In the genomic region with DNA sequence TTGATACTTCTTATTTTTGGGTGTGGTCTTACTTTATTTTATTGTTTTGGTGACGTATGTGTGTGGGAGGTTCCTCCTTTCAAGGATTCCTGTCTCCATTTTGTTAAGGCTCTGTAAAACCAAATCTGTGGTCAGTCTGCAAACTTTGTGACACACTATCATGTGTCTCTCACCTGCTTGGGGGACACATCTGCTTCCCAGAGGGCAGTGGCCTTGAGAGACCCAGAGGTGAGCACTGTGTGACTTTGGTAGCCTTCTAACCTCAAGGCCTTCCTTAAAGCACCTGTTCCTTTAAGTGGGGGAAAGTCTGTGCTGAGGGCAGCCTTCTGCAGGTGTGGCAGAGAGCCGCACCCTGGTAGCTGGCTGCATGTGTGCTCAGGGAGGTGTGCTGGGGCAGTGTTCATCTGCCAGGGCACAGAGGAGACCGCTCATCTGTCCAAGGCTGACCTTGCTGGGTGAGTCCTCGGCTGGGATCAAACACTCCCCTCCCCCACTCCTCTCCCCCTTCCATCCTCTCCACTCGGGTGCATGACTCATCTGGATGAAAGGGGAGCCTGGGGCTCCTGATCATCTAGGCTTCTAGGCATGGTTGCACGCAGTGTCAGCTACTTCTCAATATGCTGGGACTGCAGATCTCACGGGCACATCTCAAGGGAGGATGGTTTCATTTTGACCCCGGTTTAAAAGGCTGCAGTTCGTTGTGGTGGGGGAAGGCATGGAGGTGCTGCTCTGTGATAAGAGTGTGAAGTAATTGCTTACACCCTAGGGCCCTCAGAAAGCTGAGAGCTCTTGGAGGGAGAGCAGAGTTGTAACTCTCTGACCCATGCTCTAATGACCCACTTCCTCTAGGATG, we compare ENCODE assay signal across 9 mouse cellular contexts. TPM values are rescaled to one million over a fixed set of nuclear protein-coding genes. Genes with fewer than 3 reads are reported as not detected.
A peak's percentile ranks its signal among the peaks of the same experiment; 100 is the strongest.
DNase-seq lines count a peak whose midpoint lies in the region; TF ChIP-seq lines count a peak whose summit lies in the region.
"Had no signal": no experiment of that assay in that cellular context is flagged by ENCODE, and none has a peak within 500 bp of the region (broad histone marks: within the 10 kb centered on the region; RNA-seq: fewer than 3 reads in every experiment).

No protein-coding gene starts in this region.

- H3K36me3 ChIP-seq in spleen, adult 2 months (ENCODE audit: control insufficient read depth, insufficient read depth, low read length): no peaks in the 10 kb centered on the region
- H3K36me3 ChIP-seq in megakaryocyte, embryonic 14.5 days (replicated peaks; ENCODE audit: low read length): no peaks in the 10 kb centered on the region

- no peak for TF ChIP-seq POLR2A in spleen, adult 2 months (IDR thresholded peaks at IDR 0.05; ENCODE audit: low read depth, low read length)

- no peak for DNase-seq in spleen, adult 2 months (ENCODE audit: low read depth in 1 of 2, low spot score in 2 of 2)
- no peak for DNase-seq in spleen, postnatal 14 days (ENCODE audit: low spot score in 2 of 2)
- DNase-seq in adrenal gland, postnatal 14 days: peak; percentile 84
- peak; percentile 30 to 53 for DNase-seq in urinary bladder, postnatal 36 days (ENCODE audit: low spot score in 2 of 2)
- no peak for DNase-seq in gastrocnemius, postnatal 4 days (ENCODE audit: low spot score in 2 of 2)
- no peak for DNase-seq in gastrocnemius, postnatal 25 days
- DNase-seq: right cerebral cortex, postnatal 4 days had no signal

- no peaks in the 10 kb centered on the region for H3K27me3 ChIP-seq in spleen, adult 2 months (ENCODE audit: control insufficient read depth, insufficient read depth, low read length)
- H3K27me3 ChIP-seq in megakaryocyte, embryonic 14.5 days (replicated peaks): peaks cover 2% of the 10 kb centered on the region

- H3K27ac ChIP-seq in spleen, adult 2 months (ENCODE audit: insufficient read depth, low read length): peak overlapping the region; percentile 91

- peaks cover 55% of the 10 kb centered on the region for H3K4me1 ChIP-seq in spleen, adult 2 months (ENCODE audit: control insufficient read depth, insufficient read depth, insufficient read length)
- H3K4me1 ChIP-seq in megakaryocyte, embryonic 14.5 days: peaks cover 45% of the 10 kb centered on the region

- H3K4me3 ChIP-seq in spleen, adult 2 months (ENCODE audit: extremely low read depth, insufficient read depth, insufficient read length): peak overlapping the region; percentile 48
- peak overlapping the region; percentile 83 for H3K4me3 ChIP-seq in megakaryocyte, embryonic 14.5 days (replicated peaks)

- 8% methylated on average over 9 of the region's 9 CpGs for WGBS in spleen, adult 2 months

- H3K9me3 ChIP-seq in megakaryocyte, embryonic 14.5 days: no peaks in the 10 kb centered on the region

- TF ChIP-seq CTCF in spleen, adult 2 months (IDR thresholded peaks at IDR 0.05; ENCODE audit: extremely low read depth, insufficient read depth, insufficient read length, insufficient replicate concordance): no peak

RNA-seq across cellular contexts. Expression of a gene that starts 34.4 kb away (rescaled TPM):
- polyA plus RNA-seq in spleen, adult 2 months (2012; rRNA removed): 2.7 and 3.0 TPM in 2 replicates
- 0.19 and 0.98 TPM in 2 replicates for total RNA-seq in adrenal gland, postnatal 14 days (2021)
- not detected in 2 replicates for polyA plus RNA-seq in megakaryocyte, embryonic 14.5 days (2012; ENCODE audit: insufficient read depth, low replicate concordance)
- total RNA-seq in gastrocnemius, postnatal 4 days (2021): not detected
- not detected for total RNA-seq in gastrocnemius, postnatal 25 days (2021)
- polyA plus RNA-seq: limb, embryonic 11.5 days had no signal

Comparison
In these comparisons a context has a peak if more than half of its experiments do, and no peak if none do; other contexts are left out.
1. DNase-seq: peak in adrenal gland, postnatal 14 days (single experiment) and urinary bladder, postnatal 36 days (2 of 2); none in spleen, adult 2 months (0 of 2), spleen, postnatal 14 days (0 of 2), gastrocnemius, postnatal 4 days (0 of 2) and gastrocnemius, postnatal 25 days (single experiment).